Mouse (Mus musculus) bone marrow, adult 2 months (tissue): Measurements from ENCODE around the gene 1700086D15Rik. TPM values are rescaled to one million over a fixed set of nuclear protein-coding genes. Genes with fewer than 3 reads are reported as not detected.

Experiments
- H3K27ac ChIP-seq: fragments of 200-500 bp; 2 replicates; pipeline ENCODE4 v1.5.1; 2012; ENCODE audit warnings: low read depth, mild to moderate bottlenecking, control low read depth, inconsistent platforms, low read length; ENCODE audit not compliant: control insufficient read depth, poor library complexity, insufficient read depth
- H3K4me1 ChIP-seq: fragments of 200-500 bp; 2 replicates; pipeline ENCODE4 v1.6.1; 2011; ENCODE audit warnings: low read length; ENCODE audit not compliant: control insufficient read depth, insufficient read depth
- H3K4me3 ChIP-seq: fragments of 200-500 bp; replicated peaks from 2 replicates; pipeline ENCODE3; 2011; ENCODE audit warnings: mild to moderate bottlenecking, low read depth, low read length, control low read depth; ENCODE audit not compliant: control insufficient read depth
- CTCF ChIP-seq: fragments of 200-500 bp; IDR thresholded peaks from 2 replicates; pipeline ENCODE4 v1.5.1; 2011; ENCODE audit warnings: low read length, control low read depth; ENCODE audit not compliant: control insufficient read depth, insufficient read depth
- POLR2A ChIP-seq: fragments of 200-500 bp; IDR thresholded peaks from 2 replicates; pipeline ENCODE4 v1.6.1; 2011; ENCODE audit warnings: low read depth, mild to moderate bottlenecking, control low read depth, low read length, borderline replicate concordance; ENCODE audit not compliant: control insufficient read depth
- WGBS: fragments of 180-500 bp; shearing (Covaris S2); methylation state at CpG from one replicate; pipeline ENCODE4 v1.1.7; 2018; 5-methylcytosine and 5-hydroxymethylcytosine counted together
- polyA plus RNA-seq: library from polyadenylated mRNA; stranded (reverse); fragments of >200 nt; gene quantifications from 2 replicates; pipeline ENCODE4 v1.2.4, GENCODE M21; 2011; ENCODE audit warnings: low replicate concordance; ENCODE audit not compliant: missing spikeins, insufficient read depth, insufficient read length

The 1700086D15Rik gene
- polyA plus RNA-seq, 1 experiment: not detected

DNA sequence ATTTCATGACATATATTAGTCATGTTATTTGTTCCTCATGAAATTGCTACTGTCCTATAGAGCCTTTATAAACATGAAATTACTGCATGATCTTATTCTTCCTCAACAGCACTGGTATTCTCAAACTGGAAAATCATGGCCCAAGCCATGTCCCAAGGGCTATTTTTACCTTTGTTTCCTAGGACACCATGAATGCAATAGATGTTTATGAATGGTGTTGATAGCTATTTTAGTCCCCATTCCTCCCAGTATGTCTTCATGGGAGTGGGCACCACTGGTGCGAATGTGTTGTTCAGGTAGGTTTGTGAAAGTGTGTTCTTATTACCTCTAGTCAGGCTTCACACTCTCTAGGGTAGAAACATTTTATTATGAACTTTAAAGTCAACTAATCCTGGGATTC lies 25.4 kb upstream of the 1700086D15Rik start:
- no peak for TF ChIP-seq POLR2A
- no peak for TF ChIP-seq CTCF
- Histone ChIP-seq H3K4me1 (no peaks in the 10 kb centered on the region), H3K4me3 (no peak overlapping the region), H3K27ac (no peak overlapping the region)
- 77% methylated on average over 1 of the region's 1 CpGs for WGBS

DNA sequence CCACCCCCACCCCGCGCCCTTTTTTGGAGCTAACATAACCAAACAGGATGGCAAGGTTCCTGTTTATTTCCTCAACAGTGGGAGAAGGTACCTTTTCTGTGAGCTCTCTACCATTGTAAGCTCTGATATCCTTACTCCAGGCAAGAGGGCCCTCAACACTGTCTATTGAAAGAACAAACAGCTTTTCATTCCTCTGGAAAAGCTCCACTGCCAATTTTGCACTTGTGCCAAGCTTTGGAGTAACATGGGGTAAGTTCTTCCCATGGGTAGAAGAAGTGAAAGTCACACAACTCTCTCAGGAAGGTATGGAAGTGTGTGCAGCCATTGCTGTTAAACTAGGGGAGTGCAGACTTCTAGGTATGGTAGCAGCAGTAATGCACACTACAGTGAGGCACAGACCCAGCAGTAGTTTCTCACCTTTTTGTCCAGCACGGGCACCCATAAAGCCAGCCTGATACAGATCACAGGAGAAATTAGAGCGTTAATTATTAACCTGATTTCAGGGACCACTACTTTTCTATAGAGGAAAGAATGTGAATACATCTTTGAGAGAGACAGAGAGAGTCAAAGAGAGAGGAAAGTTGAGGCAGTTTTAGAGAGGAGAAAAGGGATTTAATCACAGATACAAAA lies 10.5 kb upstream of the 1700086D15Rik start:
- H3K4me1 ChIP-seq: no peaks in the 10 kb centered on the region
- no peak overlapping the region for H3K4me3 ChIP-seq
- 76% methylated on average over 4 of the region's 4 CpGs for WGBS
- TF ChIP-seq CTCF (no peak), POLR2A (no peak)
- H3K27ac ChIP-seq: no peak overlapping the region

DNA sequence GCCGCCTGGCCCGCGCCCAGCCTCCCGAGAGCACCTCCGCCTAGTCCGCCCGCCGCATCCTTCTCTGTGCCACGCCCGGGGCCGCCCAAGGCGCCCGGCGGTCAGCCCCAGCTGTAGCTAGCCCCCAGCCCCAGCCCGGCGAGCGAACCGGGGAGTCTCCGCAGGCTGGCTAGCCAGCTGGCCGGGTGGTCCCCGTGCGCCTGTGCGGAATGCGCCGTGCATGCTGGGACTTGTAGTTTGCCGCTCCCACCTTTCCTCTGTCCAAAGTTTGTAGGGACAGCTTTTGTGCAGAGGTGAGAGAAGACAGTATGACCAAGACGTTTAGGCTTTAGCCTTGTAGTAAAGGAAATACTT lies 3.1 kb upstream of the 1700086D15Rik start, which contains the start of gene Arhgap44:
Arhgap44 (minus strand) TSS at position 195 of the 354 bp plus-strand sequence.
- TF ChIP-seq CTCF (no peak), POLR2A (no peak)
- H3K4me1 ChIP-seq: no peaks in the 10 kb centered on the region
- WGBS: 2% methylated on average over 27 of the region's 27 CpGs
- no peak within 1 kb of the TSS for H3K4me3 ChIP-seq
- H3K27ac ChIP-seq: no peak within 1 kb of the TSS

DNA sequence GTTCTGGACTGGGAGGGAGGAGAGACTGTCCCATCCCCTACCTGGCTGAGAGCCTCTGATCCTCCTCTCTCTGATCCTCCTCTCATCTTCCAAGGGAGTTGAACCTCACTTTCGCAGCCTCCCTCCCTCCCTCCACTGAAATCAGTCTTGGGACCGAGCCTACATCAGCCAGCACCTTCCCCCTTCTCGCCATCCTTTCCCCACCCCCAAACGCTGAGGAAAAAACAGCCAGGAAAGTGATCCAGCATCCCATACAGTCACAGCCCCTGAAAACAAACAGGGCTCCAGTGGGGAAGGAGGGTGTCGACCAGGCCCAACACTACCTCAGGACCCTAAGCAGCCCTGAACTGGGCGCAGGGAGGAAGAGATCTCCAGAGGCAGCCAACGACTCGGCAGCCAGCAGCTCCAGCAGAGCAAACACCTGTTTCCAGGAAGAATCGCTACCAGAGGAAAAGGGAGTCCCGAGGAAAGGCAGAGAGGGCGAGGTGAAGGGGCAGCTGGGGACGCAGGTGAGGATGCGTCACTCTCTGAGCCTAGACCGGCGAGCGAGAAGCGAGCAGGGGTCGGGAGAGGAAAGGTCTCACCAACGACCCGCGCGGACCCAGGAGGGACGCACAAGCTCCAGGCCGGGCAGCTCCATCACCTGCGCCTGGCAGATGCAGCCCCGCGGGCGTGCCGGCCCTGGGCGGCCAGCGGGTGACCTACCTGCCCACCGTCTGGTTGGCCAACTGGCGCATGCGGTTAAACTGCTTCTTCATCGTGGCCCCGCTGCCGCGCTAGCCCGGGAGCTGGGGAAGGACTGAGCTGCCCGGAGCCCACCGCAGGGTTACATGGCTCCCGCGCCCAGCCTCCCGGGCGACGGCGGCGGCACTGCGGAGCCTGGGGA lies 2.4 kb upstream of the 1700086D15Rik start:
- WGBS: 4% methylated on average over 49 of the region's 49 CpGs
- no peaks in the 10 kb centered on the region for H3K4me1 ChIP-seq
- no peak overlapping the region for H3K4me3 ChIP-seq
- H3K27ac ChIP-seq: no peak overlapping the region
- TF ChIP-seq POLR2A (no peak), CTCF (no peak)

DNA sequence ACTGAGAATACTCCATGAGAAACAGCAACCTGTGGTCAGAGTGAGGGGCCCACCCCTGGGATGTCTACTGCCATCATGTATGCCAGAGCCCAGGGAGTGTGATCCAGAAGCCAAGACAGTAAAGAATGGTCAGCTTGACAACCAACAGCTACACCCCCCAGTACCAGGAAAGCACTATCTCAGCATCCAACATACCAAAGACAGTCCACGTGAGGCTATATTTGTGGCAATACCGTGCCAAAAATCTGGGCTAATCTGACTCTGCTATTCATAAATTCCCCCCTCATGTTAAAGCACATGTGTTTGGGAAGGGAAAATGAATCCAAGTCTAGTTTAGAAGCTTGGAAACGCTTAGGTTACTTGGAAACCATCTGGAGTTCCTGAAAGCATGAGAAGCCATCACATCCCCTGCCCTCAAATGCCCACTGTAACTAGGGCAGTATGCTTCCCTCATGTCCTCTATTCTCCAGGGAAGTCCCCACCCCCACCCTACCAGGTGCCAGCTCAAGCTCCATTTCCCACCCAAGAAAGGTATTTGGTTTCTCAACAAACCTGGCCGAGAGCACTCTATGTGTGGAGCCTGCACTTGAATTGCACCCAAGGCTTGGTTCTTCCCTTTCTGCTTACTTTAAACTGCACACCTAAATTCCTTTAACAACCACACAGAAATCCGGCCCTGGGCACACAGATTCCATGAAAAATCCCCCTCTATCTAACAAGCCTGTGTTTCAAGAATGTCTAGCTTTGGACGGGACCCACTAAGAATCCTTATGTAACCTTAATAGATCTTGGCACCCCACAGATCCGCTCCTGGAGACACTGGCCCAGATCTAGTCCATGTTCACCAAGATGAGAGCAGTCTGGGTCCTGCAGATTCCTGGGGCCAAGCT lies 1.5 kb upstream of the 1700086D15Rik start:
- TF ChIP-seq POLR2A (no peak), CTCF (no peak)
- Histone ChIP-seq H3K27ac (no peak overlapping the region), H3K4me1 (no peaks in the 10 kb centered on the region), H3K4me3 (no peak overlapping the region)
- WGBS: 66% methylated on average over 7 of the region's 7 CpGs

DNA sequence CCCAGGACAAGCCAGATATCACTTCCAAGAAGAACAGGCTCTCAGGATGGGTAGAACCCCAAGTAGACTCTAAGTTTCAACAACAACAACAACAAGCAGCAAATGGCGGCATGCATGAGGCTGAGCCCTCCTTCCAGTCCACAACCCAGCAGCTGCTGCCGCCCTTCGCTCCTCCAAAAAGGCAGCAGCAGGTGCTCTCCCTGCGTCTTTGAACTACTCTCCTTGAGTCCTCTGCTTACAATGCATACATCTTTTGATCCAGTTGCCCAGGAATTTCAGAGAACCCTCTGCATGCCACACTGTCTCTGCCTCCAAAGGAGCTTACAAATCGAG lies 1.1 kb downstream of the 1700086D15Rik start:
- WGBS: 85% methylated on average over 5 of the region's 5 CpGs
- Histone ChIP-seq H3K27ac (no peak overlapping the region), H3K4me1 (no peaks in the 10 kb centered on the region), H3K4me3 (no peak overlapping the region)
- TF ChIP-seq POLR2A: no peak
- no peak for TF ChIP-seq CTCF

DNA sequence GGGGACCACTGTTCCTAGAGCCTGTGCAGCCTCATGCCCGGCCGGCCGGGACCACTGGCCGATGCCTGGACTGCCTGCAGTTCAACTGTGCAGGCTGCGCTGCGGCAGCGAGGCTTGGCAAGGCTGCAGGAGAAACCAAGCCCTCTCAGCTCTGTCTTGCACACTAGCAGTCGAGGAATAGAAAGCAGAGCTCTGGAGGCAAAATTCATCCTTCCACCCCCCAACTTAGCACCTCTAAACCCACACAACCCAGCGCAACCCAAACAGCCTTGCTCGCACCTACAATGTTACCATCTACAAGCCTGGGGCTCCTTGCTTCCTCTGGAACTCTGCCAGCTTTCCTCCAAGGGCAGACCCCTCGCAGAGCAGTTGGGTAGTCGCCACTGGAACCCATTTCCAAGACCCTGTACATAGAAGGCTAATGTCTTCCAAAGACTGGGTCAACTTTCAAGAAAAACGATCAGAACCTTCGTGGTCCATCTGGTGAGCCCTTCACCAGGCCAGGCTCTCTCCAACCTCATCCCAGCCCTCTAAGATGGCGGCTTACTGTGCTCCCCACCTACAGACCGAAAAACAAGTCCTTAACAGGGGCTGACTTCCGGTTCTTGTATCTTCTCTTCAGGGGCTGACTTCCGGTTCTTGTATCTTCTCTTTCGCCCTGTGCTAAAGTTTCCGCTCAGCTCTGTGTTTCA lies 1.6 kb downstream of the 1700086D15Rik start:
- H3K4me3 ChIP-seq: no peak overlapping the region
- H3K4me1 ChIP-seq: no peaks in the 10 kb centered on the region
- 83% methylated on average over 20 of the region's 20 CpGs for WGBS
- no peak for TF ChIP-seq CTCF
- TF ChIP-seq POLR2A: no peak
- no peak overlapping the region; the same call in 1 of the 2 replicates for H3K27ac ChIP-seq

DNA sequence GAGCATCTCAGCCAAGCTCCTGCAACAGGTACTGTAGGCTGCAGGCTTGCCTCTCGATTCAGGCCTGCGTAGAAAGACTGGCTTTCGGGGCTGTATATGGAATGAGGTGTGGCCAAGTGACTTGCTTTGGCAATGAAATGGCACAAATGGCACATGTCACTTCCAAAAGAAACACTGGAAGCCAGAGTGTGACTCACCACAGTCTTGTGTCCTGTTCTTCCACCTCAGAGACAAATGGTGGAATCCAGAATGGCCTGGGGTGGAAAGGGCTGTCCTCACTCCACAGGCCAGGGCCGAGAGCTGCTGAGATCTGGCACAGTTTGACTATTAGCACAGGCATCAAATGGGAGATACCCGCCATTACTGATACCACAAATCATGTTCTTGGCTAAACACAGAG lies 6.7 kb downstream of the 1700086D15Rik start:
- no peak overlapping the region for H3K27ac ChIP-seq
- no peak overlapping the region for H3K4me3 ChIP-seq
- no peaks in the 10 kb centered on the region for H3K4me1 ChIP-seq
- 82% methylated on average over 5 of the region's 5 CpGs for WGBS
- TF ChIP-seq POLR2A (no peak), CTCF (no peak)
